Mouse (Mus musculus): ENCODE measurements around the gene Pigk. TPM values are rescaled to one million over a fixed set of nuclear protein-coding genes. Genes with fewer than 3 reads are reported as not detected.

Pigk gene
- polyA plus RNA-seq, 1 experiment from 2014 or later = 35.9 TPM

DNA sequence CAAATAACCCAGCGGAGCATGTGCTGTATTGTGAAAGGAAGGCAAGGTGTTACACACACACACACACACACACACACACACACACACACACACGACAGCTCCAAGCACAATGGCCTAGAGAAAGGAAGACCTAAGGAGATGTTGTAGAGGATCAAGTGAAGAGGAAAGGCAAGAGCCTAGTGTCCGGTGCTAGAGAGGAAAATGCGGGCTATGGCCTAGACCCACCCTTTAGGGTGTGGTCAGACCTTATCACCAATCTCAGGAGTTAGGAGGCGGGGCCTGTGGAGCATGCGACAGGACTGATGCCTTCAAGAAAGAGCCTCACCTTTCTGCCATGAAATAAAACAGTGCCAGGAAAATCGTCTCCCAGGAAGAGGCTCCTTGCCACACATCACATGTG lies 234.7 kb downstream of the Pigk start:
- WGBS = 77% methylated on average over 7 of the region's 7 CpGs
- no peak overlapping the region for H3K4me3 ChIP-seq (ENCODE audit: low read length)

DNA sequence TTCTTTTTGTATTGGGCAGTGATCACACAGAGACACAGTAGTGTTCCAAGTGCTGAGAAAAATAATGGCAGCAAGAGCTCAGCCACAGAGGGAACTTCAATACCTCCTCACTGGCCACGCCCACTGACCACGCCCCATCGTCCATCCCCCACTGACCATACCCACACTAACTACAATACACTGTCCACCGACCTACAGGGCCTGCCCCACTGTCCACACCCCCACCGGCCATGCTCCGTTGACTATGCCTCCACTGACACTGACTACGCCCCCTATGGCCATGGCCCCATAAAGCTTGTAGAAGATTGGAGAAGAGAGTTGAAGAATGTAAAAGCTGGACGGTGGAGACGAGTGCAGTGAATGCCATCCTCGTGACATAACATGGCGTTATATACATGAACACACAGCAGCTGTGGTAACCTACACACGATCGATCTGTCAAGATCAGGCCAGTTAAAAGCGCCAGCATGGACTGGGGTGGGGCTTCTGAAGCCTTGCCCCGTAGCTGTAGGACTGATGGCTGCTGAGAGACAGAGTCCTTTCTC lies 235.4 kb downstream of the Pigk start:
- H3K36me3 ChIP-seq (ENCODE audit: control insufficient read depth, insufficient read depth, low read length) = no peaks in the 10 kb centered on the region
- no peak overlapping the region for H3K4me3 ChIP-seq (ENCODE audit: low read length)
- 90% methylated on average over 15 of the region's 15 CpGs for WGBS
- no peaks in the 10 kb centered on the region for H3K4me1 ChIP-seq (ENCODE audit: control insufficient read depth, insufficient read depth, low read length)
- H3K27me3 ChIP-seq (replicated peaks; ENCODE audit: control insufficient read depth, insufficient read depth, low read length) = no peaks in the 10 kb centered on the region
- no peak overlapping the region for H3K4me2 ChIP-seq (ENCODE audit: low read depth, low read length)
- H3K27ac ChIP-seq (ENCODE audit: low read length) = no peak overlapping the region
- no peak overlapping the region for H3K9ac ChIP-seq (ENCODE audit: low read depth, low read length)
- ATAC-seq = no peak
- peaks cover 7% of the 10 kb centered on the region; the same call in 1 of the 2 replicates for H3K9me3 ChIP-seq (ENCODE audit: control insufficient read depth, low read length)

More for the DNA sequence above, 234.7 kb downstream of the Pigk start:
- H3K9ac ChIP-seq (ENCODE audit: low read depth, low read length) = no peak overlapping the region
- no peaks in the 10 kb centered on the region for H3K36me3 ChIP-seq (ENCODE audit: control insufficient read depth, insufficient read depth, low read length)
- no peaks in the 10 kb centered on the region for H3K4me1 ChIP-seq (ENCODE audit: control insufficient read depth, insufficient read depth, low read length)
- no peak overlapping the region for H3K4me2 ChIP-seq (ENCODE audit: low read depth, low read length)
- no peak for ATAC-seq
- H3K27me3 ChIP-seq (replicated peaks; ENCODE audit: control insufficient read depth, insufficient read depth, low read length) = no peaks in the 10 kb centered on the region
- H3K9me3 ChIP-seq (ENCODE audit: control insufficient read depth, low read length) = peaks cover 7% of the 10 kb centered on the region; the same call in 1 of the 2 replicates
- H3K27ac ChIP-seq (ENCODE audit: low read length) = no peak overlapping the region

DNA sequence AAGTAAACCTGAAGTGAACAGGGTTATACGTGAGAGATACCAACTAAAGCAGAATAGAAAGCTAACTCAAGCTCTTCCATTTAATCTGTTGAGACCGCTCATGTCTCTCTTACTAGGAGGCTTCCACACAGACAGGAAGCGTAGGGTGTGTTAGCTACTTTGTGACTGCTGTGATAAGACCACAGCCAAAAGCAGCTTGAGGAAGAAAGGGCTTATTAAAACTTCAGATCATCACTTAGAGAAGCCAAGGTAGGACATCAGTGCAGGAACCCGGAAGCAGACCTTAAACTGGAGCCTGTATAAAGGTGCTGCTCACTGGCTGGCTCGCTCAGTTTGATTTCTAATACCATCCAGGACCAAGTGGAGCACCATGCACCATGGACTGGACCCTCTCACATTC lies 236.4 kb downstream of the Pigk start:
- peaks cover 7% of the 10 kb centered on the region; the same call in 1 of the 2 replicates for H3K9me3 ChIP-seq (ENCODE audit: control insufficient read depth, low read length)
- no peak for ATAC-seq
- no peaks in the 10 kb centered on the region for H3K36me3 ChIP-seq (ENCODE audit: control insufficient read depth, insufficient read depth, low read length)
- H3K27ac ChIP-seq (ENCODE audit: low read length) = no peak overlapping the region
- no peak overlapping the region for H3K4me3 ChIP-seq (ENCODE audit: low read length)
- H3K27me3 ChIP-seq (replicated peaks; ENCODE audit: control insufficient read depth, insufficient read depth, low read length) = no peaks in the 10 kb centered on the region
- WGBS = 93% methylated on average over 5 of the region's 5 CpGs
- no peak overlapping the region for H3K9ac ChIP-seq (ENCODE audit: low read depth, low read length)
- H3K4me1 ChIP-seq (ENCODE audit: control insufficient read depth, insufficient read depth, low read length) = no peaks in the 10 kb centered on the region
- no peak overlapping the region for H3K4me2 ChIP-seq (ENCODE audit: low read depth, low read length)

DNA sequence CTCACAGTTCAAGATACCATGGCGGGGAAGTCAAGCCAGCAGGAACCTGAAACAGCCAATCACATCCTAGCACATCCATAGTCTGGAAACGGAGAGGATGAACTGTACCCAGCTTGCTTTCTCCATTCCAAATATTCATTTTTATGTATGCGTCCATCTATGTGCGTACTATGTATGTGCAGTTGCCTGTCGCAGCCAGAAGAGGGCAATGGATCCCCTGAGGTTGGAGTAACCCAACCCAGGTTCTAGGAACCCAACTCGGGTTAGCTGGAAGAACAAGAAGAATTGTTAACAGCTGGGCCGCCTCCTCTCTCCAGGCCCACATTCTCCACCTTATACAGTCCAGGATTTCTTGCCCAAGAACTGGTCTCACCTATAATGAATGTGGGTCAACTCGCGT lies 237.0 kb downstream of the Pigk start:
- no peak overlapping the region for H3K9ac ChIP-seq (ENCODE audit: low read depth, low read length)
- H3K27me3 ChIP-seq (replicated peaks; ENCODE audit: control insufficient read depth, insufficient read depth, low read length) = no peaks in the 10 kb centered on the region
- no peak for ATAC-seq
- H3K27ac ChIP-seq (ENCODE audit: low read length) = no peak overlapping the region
- no peaks in the 10 kb centered on the region for H3K36me3 ChIP-seq (ENCODE audit: control insufficient read depth, insufficient read depth, low read length)
- no peak overlapping the region for H3K4me3 ChIP-seq (ENCODE audit: low read length)
- H3K4me1 ChIP-seq (ENCODE audit: control insufficient read depth, insufficient read depth, low read length) = no peaks in the 10 kb centered on the region
- WGBS = 90% methylated on average over 9 of the region's 9 CpGs
- H3K4me2 ChIP-seq (ENCODE audit: low read depth, low read length) = no peak overlapping the region
- peaks cover 7% of the 10 kb centered on the region; the same call in 1 of the 2 replicates for H3K9me3 ChIP-seq (ENCODE audit: control insufficient read depth, low read length)

DNA sequence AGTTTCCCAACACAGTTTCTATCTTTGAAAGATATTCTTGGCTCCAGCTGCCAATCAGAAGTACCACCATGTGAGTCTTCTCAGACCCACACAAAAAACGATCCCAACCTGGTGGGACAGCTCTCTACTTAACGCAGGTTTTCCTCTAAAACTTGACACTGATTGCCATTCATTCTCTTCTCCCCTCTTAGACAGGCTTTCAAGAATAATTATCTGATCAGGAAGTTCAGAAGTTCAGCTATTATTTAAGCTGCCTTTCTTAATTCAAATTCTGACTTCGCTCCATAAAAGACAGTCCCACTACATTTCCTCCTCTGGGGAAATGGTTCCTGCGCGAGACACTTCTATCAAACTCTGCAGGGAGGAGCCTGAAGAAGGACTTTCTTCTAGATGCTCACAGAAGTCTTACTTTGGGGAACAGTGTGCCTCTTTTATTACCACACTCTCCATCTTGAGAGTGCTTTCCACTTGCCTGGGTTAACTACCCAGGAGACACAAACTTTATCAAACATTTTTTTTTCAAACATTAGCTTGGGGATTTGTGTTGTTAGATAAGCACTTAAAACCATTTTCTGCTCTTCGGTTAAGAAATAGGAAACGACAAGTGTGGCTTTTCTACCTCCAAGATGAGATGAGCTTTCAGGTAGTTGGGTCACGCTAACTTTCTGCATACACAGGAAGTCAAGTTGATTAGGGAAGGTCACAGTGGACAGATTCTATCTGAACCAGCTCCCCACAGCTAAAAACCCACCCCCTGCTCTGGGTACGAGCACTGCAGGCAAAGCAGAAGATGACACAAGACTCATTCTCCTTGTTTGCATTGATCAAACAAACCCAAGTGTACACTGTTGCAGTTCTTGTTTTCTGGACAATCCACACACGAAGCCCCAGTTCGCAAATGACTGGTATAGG lies 238.0 kb downstream of the Pigk start:
- no peaks in the 10 kb centered on the region for H3K36me3 ChIP-seq (ENCODE audit: control insufficient read depth, insufficient read depth, low read length)
- no peaks in the 10 kb centered on the region for H3K4me1 ChIP-seq (ENCODE audit: control insufficient read depth, insufficient read depth, low read length)
- no peak overlapping the region for H3K9ac ChIP-seq (ENCODE audit: low read depth, low read length)
- ATAC-seq = no peak
- H3K9me3 ChIP-seq (ENCODE audit: control insufficient read depth, low read length) = peaks cover 7% of the 10 kb centered on the region; the same call in 1 of the 2 replicates
- H3K4me3 ChIP-seq (ENCODE audit: low read length) = no peak overlapping the region
- H3K27me3 ChIP-seq (replicated peaks; ENCODE audit: control insufficient read depth, insufficient read depth, low read length) = no peaks in the 10 kb centered on the region
- H3K27ac ChIP-seq (ENCODE audit: low read length) = no peak overlapping the region
- H3K4me2 ChIP-seq (ENCODE audit: low read depth, low read length) = no peak overlapping the region
- WGBS = 61% methylated on average over 11 of the region's 11 CpGs

DNA sequence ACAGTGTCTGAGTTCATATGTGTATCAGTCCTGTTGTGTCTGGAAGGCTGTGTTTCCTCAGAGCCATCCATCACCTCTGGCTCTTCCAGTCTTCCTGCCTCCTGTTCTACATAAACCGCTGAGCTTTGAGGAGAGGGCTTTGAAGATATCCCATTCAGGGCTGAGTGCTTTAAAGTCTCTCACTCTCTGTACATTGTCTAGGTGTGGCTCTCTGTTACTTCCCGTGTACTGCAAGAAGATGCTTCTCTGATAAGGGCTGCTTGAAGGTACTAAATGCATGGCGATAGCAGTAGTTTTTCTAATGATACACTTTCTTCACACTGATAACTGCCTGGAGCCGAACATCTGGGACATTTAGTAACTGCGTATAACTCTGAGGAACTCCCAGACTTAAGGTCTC lies 242.1 kb downstream of the Pigk start:
- H3K4me2 ChIP-seq (ENCODE audit: low read depth, low read length) = no peak overlapping the region
- no peak overlapping the region for H3K9ac ChIP-seq (ENCODE audit: low read depth, low read length)
- no peaks in the 10 kb centered on the region for H3K27me3 ChIP-seq (replicated peaks; ENCODE audit: control insufficient read depth, insufficient read depth, low read length)
- no peak overlapping the region for H3K27ac ChIP-seq (ENCODE audit: low read length)
- ATAC-seq = no peak
- 67% methylated on average over 5 of the region's 5 CpGs for WGBS
- peaks cover 2% of the 10 kb centered on the region for H3K9me3 ChIP-seq (ENCODE audit: control insufficient read depth, low read length)
- no peaks in the 10 kb centered on the region for H3K36me3 ChIP-seq (ENCODE audit: control insufficient read depth, insufficient read depth, low read length)
- H3K4me3 ChIP-seq (ENCODE audit: low read length) = no peak overlapping the region
- no peaks in the 10 kb centered on the region for H3K4me1 ChIP-seq (ENCODE audit: control insufficient read depth, insufficient read depth, low read length)

DNA sequence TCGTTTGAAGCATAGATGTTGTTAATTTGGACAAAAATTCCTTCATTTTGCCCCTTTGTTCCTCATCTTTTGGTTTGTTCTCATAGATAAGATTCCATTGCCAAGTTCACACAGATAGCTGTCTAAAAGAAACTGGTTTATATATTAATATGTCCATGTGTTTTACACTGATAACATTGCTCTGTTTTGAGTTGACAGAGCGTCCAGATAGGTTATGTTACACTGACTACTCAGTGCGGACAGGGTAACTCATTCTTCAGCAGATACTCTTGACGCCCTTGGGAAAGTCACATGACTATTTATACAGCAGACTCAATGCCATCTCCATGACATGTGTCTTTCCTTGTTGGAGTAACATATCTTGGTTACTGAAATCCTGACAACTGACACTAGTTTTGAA lies 242.9 kb downstream of the Pigk start:
- H3K4me3 ChIP-seq (ENCODE audit: low read length) = no peak overlapping the region
- no peaks in the 10 kb centered on the region for H3K27me3 ChIP-seq (replicated peaks; ENCODE audit: control insufficient read depth, insufficient read depth, low read length)
- no peaks in the 10 kb centered on the region for H3K36me3 ChIP-seq (ENCODE audit: control insufficient read depth, insufficient read depth, low read length)
- no peak overlapping the region for H3K4me2 ChIP-seq (ENCODE audit: low read depth, low read length)
- no peak for ATAC-seq
- no peaks in the 10 kb centered on the region; the same call in 1 of the 2 replicates for H3K9me3 ChIP-seq (ENCODE audit: control insufficient read depth, low read length)
- no peak overlapping the region for H3K9ac ChIP-seq (ENCODE audit: low read depth, low read length)
- 82% methylated on average over 4 of the region's 4 CpGs for WGBS
- H3K27ac ChIP-seq (ENCODE audit: low read length) = no peak overlapping the region
- H3K4me1 ChIP-seq (ENCODE audit: control insufficient read depth, insufficient read depth, low read length) = no peaks in the 10 kb centered on the region

DNA sequence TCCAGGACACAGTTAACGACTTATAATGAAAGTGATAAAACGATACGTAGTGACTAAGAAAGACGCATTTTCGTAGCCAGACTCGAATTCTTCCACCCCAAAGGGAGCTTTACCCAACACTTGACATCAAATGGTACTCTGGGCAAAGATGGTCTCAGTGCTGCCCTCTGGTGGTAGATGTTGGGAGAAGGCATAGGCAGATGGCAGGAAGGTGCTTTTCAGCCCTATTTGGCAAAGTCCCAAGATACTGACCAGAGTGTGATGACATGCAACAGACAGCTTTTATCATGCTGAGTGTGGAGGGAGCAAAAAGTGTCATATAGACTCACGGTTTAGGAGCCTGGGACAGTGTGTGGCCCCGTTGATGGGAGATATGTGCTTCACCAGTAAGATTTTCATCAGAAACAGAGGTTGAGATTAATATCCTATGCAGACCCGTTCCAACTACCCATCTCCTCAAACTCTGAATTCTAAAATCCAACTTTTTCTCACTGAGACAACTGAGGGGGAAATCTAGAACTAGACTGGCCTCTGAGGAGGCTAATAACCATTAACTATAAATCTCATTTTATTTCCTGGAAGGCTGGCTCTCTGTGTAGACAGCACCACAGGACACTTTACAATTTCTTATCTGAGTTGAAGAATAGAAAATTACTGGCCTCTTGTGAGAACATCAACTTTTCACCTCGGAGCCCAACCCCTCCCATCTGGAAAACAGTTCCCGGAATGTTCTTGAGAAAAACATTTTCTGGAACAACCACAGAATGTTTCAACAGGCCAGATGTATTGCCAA lies 244.7 kb downstream of the Pigk start:
- Histone ChIP-seq H3K27ac (ENCODE audit: low read length) (no peak overlapping the region), H3K4me2 (ENCODE audit: low read depth, low read length) (no peak overlapping the region), H3K4me3 (ENCODE audit: low read length) (no peak overlapping the region), H3K27me3 (replicated peaks; ENCODE audit: control insufficient read depth, insufficient read depth, low read length) (no peaks in the 10 kb centered on the region), H3K4me1 (ENCODE audit: control insufficient read depth, insufficient read depth, low read length) (no peaks in the 10 kb centered on the region), H3K9me3 (ENCODE audit: control insufficient read depth, low read length) (no peaks in the 10 kb centered on the region; the same call in 1 of the 2 replicates), H3K36me3 (ENCODE audit: control insufficient read depth, insufficient read depth, low read length) (no peaks in the 10 kb centered on the region), H3K9ac (ENCODE audit: low read depth, low read length) (no peak overlapping the region)
- 62% methylated on average over 11 of the region's 11 CpGs for WGBS
- ATAC-seq = no peak

DNA sequence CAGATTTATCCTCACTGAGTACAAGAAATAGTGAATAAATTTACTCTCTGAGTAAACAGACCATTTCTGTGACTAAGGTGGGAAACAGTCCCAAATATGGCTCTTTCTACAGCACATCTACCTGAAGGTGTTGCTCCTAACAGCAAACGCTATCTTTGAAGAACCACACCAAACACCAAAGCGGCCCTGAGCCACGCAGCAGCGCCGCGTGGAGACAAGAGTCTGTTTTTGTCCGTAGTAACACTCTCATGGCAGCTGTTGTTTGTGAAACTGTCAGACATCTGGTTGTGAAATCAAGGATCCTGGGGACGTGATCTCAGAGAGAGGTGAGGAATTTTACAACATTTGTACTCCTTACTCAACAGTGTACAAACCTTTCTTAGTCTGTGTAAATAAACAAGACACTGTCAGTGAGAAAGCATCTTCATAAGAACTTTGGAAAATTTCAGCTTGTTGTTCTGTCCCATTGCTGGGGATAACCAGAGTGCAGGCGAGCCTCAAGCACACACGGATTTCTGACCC lies 248.0 kb downstream of the Pigk start:
- Histone ChIP-seq H3K27me3 (replicated peaks; ENCODE audit: control insufficient read depth, insufficient read depth, low read length) (no peaks in the 10 kb centered on the region), H3K9ac (ENCODE audit: low read depth, low read length) (no peak overlapping the region), H3K27ac (ENCODE audit: low read length) (no peak overlapping the region), H3K4me1 (ENCODE audit: control insufficient read depth, insufficient read depth, low read length) (no peaks in the 10 kb centered on the region), H3K4me2 (ENCODE audit: low read depth, low read length) (no peak overlapping the region), H3K9me3 (ENCODE audit: control insufficient read depth, low read length) (no peaks in the 10 kb centered on the region; the same call in 1 of the 2 replicates), H3K36me3 (ENCODE audit: control insufficient read depth, insufficient read depth, low read length) (no peaks in the 10 kb centered on the region), H3K4me3 (ENCODE audit: low read length) (no peak overlapping the region)
- no peak for ATAC-seq
- 56% methylated on average over 10 of the region's 10 CpGs for WGBS

Data from intestine, embryonic 16.5 days (tissue).